Mouse (Mus musculus): ENCODE measurements around the gene Esrrg. TPM values are rescaled to one million over a fixed set of nuclear protein-coding genes. Genes with fewer than 3 reads are reported as not detected.
A peak's percentile ranks its signal among the peaks of the same experiment; 100 is the strongest.

The Esrrg gene
- polyA plus RNA-seq, 1 experiment, result 13.9 TPM

DNA sequence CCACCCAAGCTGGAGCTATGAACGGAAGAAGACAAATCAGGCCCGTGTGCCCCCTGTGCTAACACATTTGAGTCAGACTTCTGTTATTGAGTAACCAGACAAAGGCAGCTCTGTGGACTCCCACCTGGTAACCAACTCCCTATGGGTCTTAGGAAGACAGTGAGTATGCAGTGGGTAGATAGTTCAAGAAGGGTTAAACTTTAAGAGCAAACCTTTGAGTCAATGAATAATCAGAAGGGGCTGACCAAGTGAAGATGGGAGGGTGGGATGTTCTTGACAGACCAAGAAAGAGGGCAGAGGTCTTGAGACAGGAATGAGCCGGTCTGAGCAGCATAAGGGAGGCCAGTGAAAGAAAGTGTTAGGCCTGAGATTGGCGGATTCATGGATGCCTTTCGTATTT lies 214.8 kb downstream of the Esrrg start:
- no peak for DNase-seq (ENCODE audit: extremely low spot score in 1 of 2, low spot score in 1 of 2)

DNA sequence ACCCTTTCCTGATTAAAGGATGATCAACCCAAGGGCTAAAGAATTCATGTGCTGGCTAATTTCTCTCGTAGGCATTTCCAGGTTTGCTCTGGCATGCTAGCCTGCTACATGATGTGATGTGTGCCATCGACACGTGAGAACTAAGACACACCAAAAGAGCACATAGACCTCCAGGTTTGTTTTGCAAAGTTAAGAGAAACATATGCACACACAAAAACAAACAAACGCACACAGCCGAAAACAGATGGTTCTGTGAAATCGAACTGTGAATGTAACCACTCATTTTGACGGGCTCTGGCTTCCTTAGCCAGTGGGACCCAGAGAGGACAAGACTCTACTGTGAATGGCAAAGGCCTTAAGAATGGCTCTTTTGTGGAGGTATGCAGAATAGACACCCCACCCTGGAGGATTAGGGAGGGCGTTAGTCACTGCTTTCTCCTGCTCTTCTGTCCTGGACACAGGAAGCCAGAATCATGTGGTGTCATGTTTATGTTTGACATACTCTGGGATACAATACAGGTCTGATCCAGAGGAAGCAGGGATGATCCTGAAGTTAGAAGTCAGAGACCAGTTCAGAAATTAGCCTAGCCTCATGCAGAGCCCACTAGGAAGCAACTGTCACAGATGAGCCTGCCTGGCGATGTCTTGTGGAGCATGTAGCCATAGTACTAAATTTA lies 217.0 kb downstream of the Esrrg start:
- no peak for DNase-seq (ENCODE audit: extremely low spot score in 1 of 2, low spot score in 1 of 2)

DNA sequence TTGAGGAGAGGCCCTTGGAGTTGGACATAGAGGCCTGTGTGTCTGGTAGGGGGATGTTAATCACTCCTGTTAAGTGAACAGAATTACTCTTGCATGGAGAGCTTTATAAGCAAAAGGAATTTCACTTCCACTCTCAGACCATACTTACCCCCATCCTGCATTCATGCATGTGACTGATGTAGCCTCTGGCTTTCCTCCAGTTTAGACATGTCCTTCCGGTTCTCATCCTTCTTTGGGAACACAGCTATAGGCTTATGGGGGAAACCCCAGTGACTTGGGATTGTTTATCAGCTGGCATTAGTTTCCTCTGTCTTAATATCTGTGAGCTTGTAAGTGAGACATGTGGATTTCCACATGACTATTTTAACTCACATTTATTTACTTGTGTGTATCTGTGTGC lies 217.5 kb downstream of the Esrrg start:
- no peak for DNase-seq (ENCODE audit: extremely low spot score in 1 of 2, low spot score in 1 of 2)

- no peak for DNase-seq (ENCODE audit: extremely low spot score in 1 of 2, low spot score in 1 of 2)
Observed at GRCm38 (mm10) chr1:187826869-187827268, 218.3 kb downstream of the Esrrg start.

- no peak for DNase-seq (ENCODE audit: extremely low spot score in 1 of 2, low spot score in 1 of 2)
Observed at GRCm38 (mm10) chr1:187830937-187831336, 222.3 kb downstream of the Esrrg start.

DNA sequence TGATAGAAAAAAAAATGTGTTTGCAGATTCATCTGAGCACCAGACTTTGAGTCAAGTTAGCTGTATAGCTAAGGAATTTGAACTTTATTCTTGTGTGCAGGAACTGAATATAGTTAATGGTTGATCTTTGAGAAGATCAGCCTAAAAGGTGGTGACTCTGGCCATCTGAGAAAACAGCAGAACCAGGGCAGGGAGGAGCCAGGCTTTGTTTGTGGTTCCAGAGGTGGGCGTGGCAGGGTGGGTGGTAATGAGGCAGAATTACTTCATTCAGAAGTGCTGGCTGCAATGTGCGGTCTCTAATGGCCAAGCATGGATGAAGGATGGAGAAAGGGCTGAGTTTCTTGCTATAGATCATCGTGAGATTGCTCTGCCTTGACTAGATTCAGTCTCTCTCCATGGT lies 224.3 kb downstream of the Esrrg start:
- no peak for DNase-seq (ENCODE audit: extremely low spot score in 1 of 2, low spot score in 1 of 2)

DNA sequence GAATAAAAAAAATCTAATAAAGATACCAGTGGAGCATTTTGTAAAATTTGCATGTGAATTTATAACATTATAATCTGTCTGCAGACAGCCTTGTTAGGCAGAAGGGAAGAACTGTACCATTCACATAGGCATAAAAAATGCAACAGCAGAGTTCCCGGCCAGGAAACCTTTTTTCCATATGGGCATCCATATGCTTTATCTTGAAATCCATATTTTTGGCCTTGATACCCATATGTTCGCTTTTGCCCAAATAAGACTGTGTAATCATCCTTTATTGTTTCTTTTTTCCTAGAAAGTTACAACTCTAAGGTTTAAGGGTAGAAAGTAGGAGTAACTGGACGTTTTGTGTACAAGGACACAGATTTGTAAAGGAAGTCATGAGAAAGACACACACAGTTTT lies 226.0 kb downstream of the Esrrg start:
- DNase-seq (ENCODE audit: extremely low spot score in 1 of 2, low spot score in 1 of 2), result peak in 1 of 2 experiments; percentile 70

DNA sequence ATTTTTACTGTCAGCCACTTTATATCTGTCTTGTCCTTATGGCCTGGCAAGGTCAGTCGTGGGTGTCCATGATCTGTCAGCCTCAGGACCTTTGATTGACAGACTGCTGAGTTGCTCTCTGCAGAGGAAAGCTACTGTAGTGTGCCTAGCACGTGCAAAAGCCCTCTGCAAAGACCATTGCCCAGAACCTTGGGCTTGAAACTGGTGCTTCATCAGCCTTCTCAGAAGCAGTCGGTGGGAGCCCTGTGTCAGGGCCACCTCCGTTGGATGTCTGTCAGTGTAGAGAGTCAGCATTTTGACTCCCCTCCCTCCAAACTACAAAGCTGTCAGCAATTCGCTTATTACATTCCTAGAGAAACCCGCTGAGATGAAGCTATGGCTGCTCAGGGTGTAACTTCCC lies 227.8 kb downstream of the Esrrg start:
- no peak for DNase-seq (ENCODE audit: extremely low spot score in 1 of 2, low spot score in 1 of 2)

DNA sequence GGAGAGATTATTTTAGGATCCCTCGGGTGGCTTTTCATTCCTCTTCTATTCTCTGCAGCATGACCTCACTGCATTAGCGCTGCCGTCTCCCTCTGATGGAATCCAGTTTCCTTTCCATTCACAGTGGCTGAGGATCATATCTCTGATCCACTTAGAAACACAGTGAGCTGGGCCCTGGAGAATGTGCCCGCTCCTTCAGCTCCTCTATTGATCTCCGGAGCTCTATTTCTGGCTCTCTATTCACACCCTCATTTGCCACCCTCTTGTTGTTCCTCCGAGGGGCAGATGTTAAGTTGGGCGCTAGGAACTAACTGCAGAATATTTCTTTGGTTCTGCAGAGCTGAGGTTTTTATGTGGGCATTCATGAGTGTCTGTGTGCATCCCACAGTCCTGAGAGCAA lies 228.3 kb downstream of the Esrrg start:
- peak; percentile 20 to 53 for DNase-seq (ENCODE audit: extremely low spot score in 1 of 2, low spot score in 1 of 2)

GRCm38 (mm10) chr1:187841629-187842028 lies 233.0 kb downstream of the Esrrg start:
- no peak for DNase-seq (ENCODE audit: extremely low spot score in 1 of 2, low spot score in 1 of 2)

DNA sequence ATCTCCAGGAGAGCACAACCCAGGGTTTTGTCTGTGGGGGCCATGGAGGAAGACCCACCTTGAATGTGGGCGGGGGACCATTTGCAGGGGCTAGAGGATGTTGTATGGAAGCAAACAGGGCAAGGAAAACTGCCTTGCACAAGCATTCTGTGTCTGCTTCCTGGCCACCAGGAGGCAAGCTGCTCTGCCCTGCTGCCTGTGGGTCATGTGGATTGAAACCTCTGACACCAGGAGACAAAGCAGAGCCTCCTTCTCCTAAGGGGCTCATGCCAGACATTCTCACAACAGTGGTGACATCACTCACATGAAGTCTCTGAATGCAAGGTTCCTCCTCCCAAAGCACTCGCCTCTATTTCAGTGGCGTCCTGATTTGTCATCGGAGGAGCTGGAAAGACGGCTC lies 234.1 kb downstream of the Esrrg start:
- DNase-seq (ENCODE audit: extremely low spot score in 1 of 2, low spot score in 1 of 2), result no peak

GRCm38 (mm10) chr1:187854148-187854547 lies 245.6 kb downstream of the Esrrg start:
- no peak for DNase-seq (ENCODE audit: extremely low spot score in 1 of 2, low spot score in 1 of 2)

- DNase-seq (ENCODE audit: extremely low spot score in 1 of 2, low spot score in 1 of 2), result no peak
Observed at GRCm38 (mm10) chr1:187862339-187862738, 253.7 kb downstream of the Esrrg start.

DNA sequence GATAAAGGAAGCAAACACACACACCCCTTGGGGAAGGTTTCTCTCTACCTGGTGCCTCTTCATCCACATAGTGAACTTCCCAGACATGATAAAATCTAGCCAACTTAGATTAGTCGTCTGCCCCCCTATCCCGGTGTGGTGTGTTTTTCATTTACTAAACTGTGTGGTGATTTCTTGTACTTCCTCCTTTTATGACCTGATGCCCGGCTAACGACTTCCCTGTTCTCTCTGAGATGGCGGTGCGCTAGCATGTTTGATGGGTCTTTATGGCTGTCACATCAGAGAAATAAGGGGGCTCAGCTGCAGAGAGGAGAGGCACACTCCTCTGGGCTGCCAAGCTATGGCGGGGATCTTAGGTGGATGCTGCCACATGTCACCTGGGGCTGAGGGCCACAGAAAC lies 259.8 kb downstream of the Esrrg start:
- no peak for DNase-seq (ENCODE audit: extremely low spot score in 1 of 2, low spot score in 1 of 2)

DNA sequence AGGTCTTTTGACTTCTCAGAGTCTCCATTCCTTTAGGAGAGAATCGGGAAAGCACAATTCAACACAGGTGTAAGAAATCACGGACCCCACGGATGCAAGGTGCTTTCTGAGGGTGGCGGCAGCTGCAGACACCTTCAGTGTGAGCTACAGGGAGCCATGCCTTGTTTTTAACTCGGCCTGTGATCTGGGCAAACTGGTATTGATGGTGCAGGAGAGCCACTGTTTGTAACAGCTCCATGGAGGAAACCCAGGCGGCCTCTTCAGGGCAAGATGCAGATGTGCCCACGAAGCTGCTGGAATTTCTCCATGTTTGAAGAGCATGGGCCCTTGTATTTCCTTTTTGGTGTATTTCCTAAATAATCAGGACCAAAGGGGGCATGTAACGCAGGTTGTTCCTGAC lies 263.6 kb downstream of the Esrrg start:
- DNase-seq (ENCODE audit: extremely low spot score in 1 of 2, low spot score in 1 of 2), result no peak

- DNase-seq (ENCODE audit: extremely low spot score in 1 of 2, low spot score in 1 of 2), result no peak
Observed at GRCm38 (mm10) chr1:187872744-187873143, 264.2 kb downstream of the Esrrg start.

- no peak for DNase-seq (ENCODE audit: extremely low spot score in 1 of 2, low spot score in 1 of 2)
Observed at GRCm38 (mm10) chr1:187873770-187874169, 265.2 kb downstream of the Esrrg start.

GRCm38 (mm10) chr1:187887270-187887669 lies 278.7 kb downstream of the Esrrg start:
- no peak for DNase-seq (ENCODE audit: extremely low spot score in 1 of 2, low spot score in 1 of 2)

GRCm38 (mm10) chr1:187888142-187888541 lies 279.6 kb downstream of the Esrrg start:
- DNase-seq (ENCODE audit: extremely low spot score in 1 of 2, low spot score in 1 of 2), result no peak

DNA sequence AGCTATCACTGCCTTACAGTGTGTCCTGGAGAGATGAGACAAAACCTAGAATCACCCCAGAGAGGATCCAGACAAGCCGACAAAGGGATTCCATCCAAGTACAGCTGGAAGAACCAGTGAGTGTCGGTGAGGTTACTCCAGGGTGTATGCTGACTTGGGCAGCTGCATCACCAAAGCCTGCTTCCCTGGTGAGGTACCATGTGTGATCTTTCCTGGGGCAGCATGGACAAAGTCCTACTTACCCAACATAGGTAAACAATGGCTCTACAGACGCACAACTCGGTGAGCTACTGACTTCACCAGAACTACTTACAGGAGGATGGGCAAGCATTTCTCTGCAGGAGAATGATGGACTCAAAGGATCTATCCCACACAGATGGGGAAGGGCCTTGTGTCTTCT lies 280.5 kb downstream of the Esrrg start:
- no peak for DNase-seq (ENCODE audit: extremely low spot score in 1 of 2, low spot score in 1 of 2)

DNA sequence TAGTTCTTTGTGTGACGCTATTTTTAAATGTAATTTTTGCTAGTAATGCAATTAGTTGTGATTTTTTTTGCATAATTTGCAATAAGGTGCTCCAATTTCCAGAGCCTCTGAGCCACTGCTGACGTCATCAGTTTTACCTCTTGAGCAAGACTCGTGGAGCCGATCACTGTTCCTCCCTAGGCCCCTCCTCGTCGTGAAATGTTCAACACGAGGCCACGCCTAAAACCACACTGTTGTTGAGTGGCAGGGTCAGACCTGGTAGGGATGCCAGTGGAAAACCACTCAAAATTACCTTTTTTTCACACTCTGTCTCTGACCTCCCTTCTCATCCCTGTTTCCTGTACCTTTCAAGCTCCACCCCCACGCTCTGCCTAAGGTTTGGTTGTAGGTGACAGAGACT lies 282.7 kb downstream of the Esrrg start:
- DNase-seq (ENCODE audit: extremely low spot score in 1 of 2, low spot score in 1 of 2), result no peak

GRCm38 (mm10) chr1:187895459-187895858 lies 286.9 kb downstream of the Esrrg start:
- DNase-seq (ENCODE audit: extremely low spot score in 1 of 2, low spot score in 1 of 2), result no peak

GRCm38 (mm10) chr1:187896291-187896690 lies 287.7 kb downstream of the Esrrg start:
- no peak for DNase-seq (ENCODE audit: extremely low spot score in 1 of 2, low spot score in 1 of 2)

Measured in frontal cortex, adult 2 months (tissue).